Mouse (Mus musculus): ENCODE measurements around the gene Tmtc2. TPM values are rescaled to one million over a fixed set of nuclear protein-coding genes. Genes with fewer than 3 reads are reported as not detected.

The Tmtc2 gene
- polyA plus RNA-seq, 1 experiment from 2014 or later = 5.7 TPM

- 83% methylated on average over 1 of the region's 1 CpGs for WGBS
- Histone ChIP-seq H3K36me3 (ENCODE audit: control insufficient read depth, insufficient read depth, low read length) (no peaks in the 10 kb centered on the region), H3K9me3 (ENCODE audit: control insufficient read depth, low read length) (no peaks in the 10 kb centered on the region), H3K4me2 (replicated peaks; ENCODE audit: low read depth) (no peak overlapping the region), H3K4me1 (replicated peaks; ENCODE audit: control insufficient read depth, insufficient read depth) (no peaks in the 10 kb centered on the region), H3K4me3 (ENCODE audit: low read depth, low read length) (no peak overlapping the region), H3K27ac (replicated peaks) (no peak overlapping the region), H3K27me3 (ENCODE audit: control insufficient read depth, insufficient read depth, low read length) (no peaks in the 10 kb centered on the region), H3K9ac (ENCODE audit: low read length) (no peak overlapping the region)
- DNase-seq (ENCODE audit: low spot score) (no peak), ATAC-seq (ENCODE audit: low FRiP score, low TSS enrichment) (no peak)
- no peak for TF ChIP-seq CTCF (IDR thresholded peaks at IDR 0.05; ENCODE audit: low read depth)
- no peak for TF ChIP-seq EP300 (optimal IDR thresholded peaks at IDR 0.05)
These were observed 192.5 kb downstream of the Tmtc2 start for GRCm38 (mm10) chr10:105381705-105382104.

- Histone ChIP-seq H3K36me3 (ENCODE audit: control insufficient read depth, insufficient read depth, low read length) (no peaks in the 10 kb centered on the region), H3K27ac (replicated peaks) (no peak overlapping the region), H3K4me1 (replicated peaks; ENCODE audit: control insufficient read depth, insufficient read depth) (no peaks in the 10 kb centered on the region), H3K9ac (ENCODE audit: low read length) (no peak overlapping the region), H3K4me2 (replicated peaks; ENCODE audit: low read depth) (no peak overlapping the region), H3K9me3 (ENCODE audit: control insufficient read depth, low read length) (no peaks in the 10 kb centered on the region), H3K4me3 (ENCODE audit: low read depth, low read length) (no peak overlapping the region), H3K27me3 (ENCODE audit: control insufficient read depth, insufficient read depth, low read length) (no peaks in the 10 kb centered on the region)
- ATAC-seq (ENCODE audit: low FRiP score, low TSS enrichment) = no peak
- 77% methylated on average over 5 of the region's 5 CpGs for WGBS
- no peak for TF ChIP-seq CTCF (IDR thresholded peaks at IDR 0.05; ENCODE audit: low read depth)
- TF ChIP-seq EP300 (optimal IDR thresholded peaks at IDR 0.05) = no peak
- DNase-seq (ENCODE audit: low spot score) = no peak
These were observed 193.0 kb downstream of the Tmtc2 start for GRCm38 (mm10) chr10:105381202-105381601.

DNA sequence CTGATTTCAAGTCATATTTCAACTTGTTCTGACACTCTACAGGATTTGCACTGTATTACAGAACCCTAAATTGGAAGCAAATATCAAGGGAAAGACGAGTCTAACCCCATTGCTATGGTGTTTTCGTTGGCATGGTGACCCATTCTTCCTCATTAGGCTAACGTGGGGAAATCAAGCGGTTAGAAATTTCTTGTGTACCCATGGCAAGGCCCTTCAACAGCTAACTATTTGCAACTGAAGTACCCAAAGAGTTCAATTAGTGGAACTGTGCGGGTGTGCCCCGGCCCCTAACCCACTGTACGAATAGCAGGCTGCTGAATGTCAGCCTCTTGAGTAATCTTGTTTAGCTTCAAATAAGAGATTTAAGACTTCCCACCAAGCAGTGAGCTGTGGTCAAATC lies 193.7 kb downstream of the Tmtc2 start:
- Histone ChIP-seq H3K4me2 (replicated peaks; ENCODE audit: low read depth) (no peak overlapping the region), H3K9me3 (ENCODE audit: control insufficient read depth, low read length) (no peaks in the 10 kb centered on the region), H3K36me3 (ENCODE audit: control insufficient read depth, insufficient read depth, low read length) (no peaks in the 10 kb centered on the region), H3K4me3 (ENCODE audit: low read depth, low read length) (no peak overlapping the region), H3K9ac (ENCODE audit: low read length) (no peak overlapping the region), H3K4me1 (replicated peaks; ENCODE audit: control insufficient read depth, insufficient read depth) (no peaks in the 10 kb centered on the region), H3K27ac (replicated peaks) (no peak overlapping the region), H3K27me3 (ENCODE audit: control insufficient read depth, insufficient read depth, low read length) (no peaks in the 10 kb centered on the region)
- WGBS = 72% methylated on average over 7 of the region's 7 CpGs
- no peak for DNase-seq (ENCODE audit: low spot score)
- ATAC-seq (ENCODE audit: low FRiP score, low TSS enrichment) = no peak
- TF ChIP-seq EP300 (optimal IDR thresholded peaks at IDR 0.05) (no peak), CTCF (IDR thresholded peaks at IDR 0.05; ENCODE audit: low read depth) (no peak)

- ATAC-seq (ENCODE audit: low FRiP score, low TSS enrichment) (no peak), DNase-seq (ENCODE audit: low spot score) (no peak)
- Histone ChIP-seq H3K4me3 (ENCODE audit: low read depth, low read length) (no peak overlapping the region), H3K27me3 (ENCODE audit: control insufficient read depth, insufficient read depth, low read length) (no peaks in the 10 kb centered on the region), H3K4me1 (replicated peaks; ENCODE audit: control insufficient read depth, insufficient read depth) (no peaks in the 10 kb centered on the region), H3K4me2 (replicated peaks; ENCODE audit: low read depth) (no peak overlapping the region), H3K27ac (replicated peaks) (no peak overlapping the region), H3K9me3 (ENCODE audit: control insufficient read depth, low read length) (no peaks in the 10 kb centered on the region), H3K9ac (ENCODE audit: low read length) (no peak overlapping the region), H3K36me3 (ENCODE audit: control insufficient read depth, insufficient read depth, low read length) (no peaks in the 10 kb centered on the region)
- 79% methylated on average over 2 of the region's 2 CpGs for WGBS
- TF ChIP-seq EP300 (optimal IDR thresholded peaks at IDR 0.05) = no peak
- no peak for TF ChIP-seq CTCF (IDR thresholded peaks at IDR 0.05; ENCODE audit: low read depth)
These were observed 196.5 kb downstream of the Tmtc2 start for GRCm38 (mm10) chr10:105377711-105378110.

- TF ChIP-seq EP300 (optimal IDR thresholded peaks at IDR 0.05) = no peak
- peak; percentile 56 for TF ChIP-seq CTCF (IDR thresholded peaks at IDR 0.05; ENCODE audit: low read depth)
- Histone ChIP-seq H3K4me2 (replicated peaks; ENCODE audit: low read depth) (no peak overlapping the region), H3K36me3 (ENCODE audit: control insufficient read depth, insufficient read depth, low read length) (no peaks in the 10 kb centered on the region), H3K9me3 (ENCODE audit: control insufficient read depth, low read length) (no peaks in the 10 kb centered on the region), H3K9ac (ENCODE audit: low read length) (no peak overlapping the region), H3K4me1 (replicated peaks; ENCODE audit: control insufficient read depth, insufficient read depth) (no peaks in the 10 kb centered on the region), H3K27me3 (ENCODE audit: control insufficient read depth, insufficient read depth, low read length) (no peaks in the 10 kb centered on the region), H3K27ac (replicated peaks) (no peak overlapping the region), H3K4me3 (ENCODE audit: low read depth, low read length) (no peak overlapping the region)
- WGBS = 95% methylated on average over 8 of the region's 8 CpGs
- DNase-seq (ENCODE audit: low spot score) (no peak), ATAC-seq (ENCODE audit: low FRiP score, low TSS enrichment) (no peak)
These were observed 201.0 kb downstream of the Tmtc2 start for GRCm38 (mm10) chr10:105373265-105373664.

DNA sequence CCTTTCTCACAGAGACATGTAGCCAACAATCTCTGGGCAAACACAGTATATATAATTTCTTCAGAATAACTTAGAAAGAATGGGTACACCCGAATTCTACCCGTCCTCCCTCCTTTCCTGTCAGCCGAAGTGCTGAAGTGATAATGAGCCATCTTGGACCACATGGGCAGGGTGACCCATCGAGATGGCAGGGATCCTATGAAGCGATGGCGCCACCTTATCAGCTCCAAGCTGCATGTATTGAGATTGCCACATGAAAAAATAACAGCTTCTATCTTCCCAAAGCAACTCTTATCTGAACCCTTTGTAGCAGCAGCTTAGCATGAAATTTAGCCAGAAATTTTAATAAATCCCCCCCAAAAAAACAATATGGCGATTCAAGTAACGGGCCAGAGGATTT lies 206.0 kb downstream of the Tmtc2 start:
- H3K9me3 ChIP-seq (ENCODE audit: control insufficient read depth, low read length) = no peaks in the 10 kb centered on the region
- ATAC-seq (ENCODE audit: low FRiP score, low TSS enrichment) (no peak), DNase-seq (ENCODE audit: low spot score) (no peak)
- no peak overlapping the region for H3K4me3 ChIP-seq (ENCODE audit: low read depth, low read length)
- 90% methylated on average over 8 of the region's 8 CpGs for WGBS
- H3K36me3 ChIP-seq (ENCODE audit: control insufficient read depth, insufficient read depth, low read length) = no peaks in the 10 kb centered on the region
- no peaks in the 10 kb centered on the region for H3K27me3 ChIP-seq (ENCODE audit: control insufficient read depth, insufficient read depth, low read length)
- H3K27ac ChIP-seq (replicated peaks) = no peak overlapping the region
- H3K9ac ChIP-seq (ENCODE audit: low read length) = no peak overlapping the region
- no peak overlapping the region for H3K4me2 ChIP-seq (replicated peaks; ENCODE audit: low read depth)
- TF ChIP-seq EP300 (optimal IDR thresholded peaks at IDR 0.05) (no peak), CTCF (IDR thresholded peaks at IDR 0.05; ENCODE audit: low read depth) (no peak)
- no peaks in the 10 kb centered on the region for H3K4me1 ChIP-seq (replicated peaks; ENCODE audit: control insufficient read depth, insufficient read depth)

All from stomach, postnatal 0 days (tissue).